Mouse (Mus musculus) thymus, postnatal 10 days (tissue): ENCODE measurements around the gene Stt3a.

Source experiments
- DNase-seq, 2 experiments: peaks; one replicate each; pipeline ENCODE4 v3.0.0; 2021; ENCODE audit warnings: low spot score in 2 of 2

The Stt3a gene

DNA sequence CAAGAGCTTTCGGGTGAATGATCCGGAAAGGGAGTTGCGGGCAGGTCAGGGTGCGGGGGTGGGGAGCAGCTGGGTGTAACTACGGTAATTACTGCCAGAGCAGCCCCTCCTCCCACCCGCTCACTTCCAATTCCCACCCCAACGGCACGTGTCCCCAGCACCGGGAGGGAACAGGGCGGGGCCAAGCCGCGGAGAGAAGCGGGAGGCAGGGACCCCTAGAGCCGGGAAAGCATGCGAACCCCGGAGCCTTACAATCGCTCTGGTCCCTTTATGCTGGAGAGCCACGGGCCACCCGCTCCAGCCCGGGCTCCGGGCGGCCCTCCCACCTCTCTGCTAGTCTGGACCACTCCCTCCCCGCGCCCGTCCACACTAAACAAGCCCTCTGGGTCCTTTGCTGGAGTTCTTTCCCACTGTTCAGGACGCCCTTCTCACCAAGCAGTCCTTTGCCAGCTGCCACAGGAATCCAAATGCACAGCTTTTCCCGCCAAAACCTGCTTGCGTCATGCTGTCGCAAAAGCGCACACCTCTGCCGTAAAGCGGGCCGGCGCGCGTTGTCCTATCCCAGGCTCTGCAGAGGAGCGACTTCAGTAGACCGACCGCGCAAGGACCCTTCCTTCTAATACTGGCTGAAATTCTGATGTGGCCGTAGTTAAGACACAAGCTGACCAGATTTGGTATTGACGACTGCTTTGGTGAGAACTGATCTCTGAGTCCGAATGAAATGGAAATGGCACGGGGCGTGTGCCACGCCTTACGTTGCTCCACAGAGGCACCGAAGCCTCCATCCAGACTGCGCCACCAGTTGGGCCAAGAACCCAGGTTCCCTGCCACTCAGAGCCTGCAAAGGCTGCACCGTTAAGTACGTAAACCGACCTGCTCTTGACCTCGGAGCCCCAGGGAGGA, 41.1 kb downstream of the Stt3a start:
- DNase-seq, result peak; percentile 81 to 85

DNA sequence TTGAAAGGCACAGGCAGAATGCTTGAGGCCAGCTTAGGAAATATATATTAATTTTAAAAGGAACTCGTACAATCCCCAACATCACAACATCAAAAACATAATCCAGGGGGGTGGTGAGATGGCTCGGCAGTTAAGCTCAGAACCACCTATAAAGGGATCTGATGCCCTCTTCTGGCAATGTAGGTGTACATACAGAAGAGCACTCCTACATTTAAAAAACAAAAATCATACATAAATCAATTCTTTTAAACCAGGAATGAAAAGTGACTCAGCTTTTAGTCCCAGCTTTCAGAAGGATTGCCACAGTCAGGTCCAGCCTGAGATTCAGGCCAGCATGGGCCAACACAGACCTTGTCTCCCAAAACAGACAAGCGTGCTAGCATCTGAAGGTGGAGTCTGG, 50.9 kb downstream of the Stt3a start:
- no peak for DNase-seq

DNA sequence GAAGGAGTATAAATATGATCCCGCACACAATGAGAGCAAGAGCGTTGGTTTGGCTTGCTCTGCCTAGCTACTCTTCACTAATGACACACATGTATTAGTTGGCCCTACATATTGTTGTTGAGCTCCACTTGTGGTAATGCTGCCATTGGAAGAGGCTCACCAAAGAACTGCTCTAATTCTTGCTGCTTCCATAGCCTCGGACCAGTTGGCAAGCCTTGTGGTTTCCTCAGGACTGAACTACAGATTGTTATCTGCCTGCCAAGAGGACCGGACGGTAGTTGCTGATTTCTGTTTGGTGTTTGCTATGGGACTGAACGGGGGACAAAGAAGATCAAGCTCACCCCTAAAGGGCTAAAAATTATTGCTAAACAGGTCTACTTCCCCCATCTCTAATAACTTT, 60.2 kb downstream of the Stt3a start:
- no peak for DNase-seq

DNA sequence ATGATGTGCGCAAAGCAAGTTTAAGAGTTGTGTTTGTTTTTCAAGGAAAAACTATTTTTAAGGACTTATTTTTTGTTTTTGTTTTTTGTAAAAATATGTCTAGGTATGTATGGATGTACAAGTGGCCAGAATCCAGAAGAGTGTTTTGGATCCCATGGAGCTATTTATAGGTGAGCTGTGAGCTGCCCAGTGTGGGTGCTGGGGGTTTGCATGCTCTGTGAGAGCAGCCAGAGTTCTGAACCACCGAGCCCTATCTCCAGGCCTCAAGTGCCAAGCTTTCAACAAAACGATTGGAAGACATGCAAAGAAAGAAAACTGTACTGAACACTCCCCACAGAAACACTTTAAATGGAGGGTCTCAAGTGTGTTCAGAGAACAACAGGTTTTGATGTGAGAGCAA, 61.6 kb downstream of the Stt3a start:
- DNase-seq, result no peak

DNA sequence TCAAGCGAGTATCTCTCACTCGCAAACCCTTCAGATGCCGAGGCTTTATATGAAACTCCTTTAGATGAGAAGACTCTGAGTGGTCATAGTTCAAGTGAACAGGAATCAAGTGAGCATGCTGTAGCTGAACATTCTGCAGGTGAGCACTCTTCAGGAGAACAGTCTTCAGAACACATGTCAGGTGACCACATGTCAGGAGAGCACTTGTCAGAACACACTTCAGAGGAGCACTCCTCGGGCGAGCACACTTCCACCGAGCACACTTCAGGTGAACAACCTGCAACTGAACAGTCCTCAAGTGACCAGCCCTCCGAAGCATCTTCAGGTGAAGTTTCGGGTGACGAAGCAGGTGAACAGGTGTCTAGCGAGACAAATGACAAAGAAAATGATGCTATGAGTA, 73.2 kb downstream of the Stt3a start:
- DNase-seq, result no peak

DNA sequence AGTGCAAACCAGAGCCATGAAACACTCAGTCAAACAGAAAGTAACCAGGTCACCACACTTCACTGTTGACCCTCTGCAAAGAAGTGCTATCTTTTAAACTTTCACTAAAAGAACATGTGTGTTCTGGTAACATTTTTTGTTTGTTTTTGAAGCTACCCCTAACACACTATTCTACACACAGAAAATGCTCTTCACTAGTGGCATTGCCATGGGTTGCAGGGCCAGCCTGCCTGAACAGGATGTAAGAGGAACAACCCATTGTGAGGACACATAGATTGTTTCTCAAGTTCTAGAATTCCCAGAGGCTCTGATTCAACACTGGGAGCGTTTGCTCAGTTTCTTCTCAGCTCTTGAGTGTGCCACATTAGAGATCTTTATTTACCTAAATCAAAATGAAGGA, 74.6 kb downstream of the Stt3a start, which contains the start of gene Acrv1:
Gene Acrv1 (plus strand): TSS at position 301 of the 400 bp plus-strand sequence.
- DNase-seq, result no peak

DNA sequence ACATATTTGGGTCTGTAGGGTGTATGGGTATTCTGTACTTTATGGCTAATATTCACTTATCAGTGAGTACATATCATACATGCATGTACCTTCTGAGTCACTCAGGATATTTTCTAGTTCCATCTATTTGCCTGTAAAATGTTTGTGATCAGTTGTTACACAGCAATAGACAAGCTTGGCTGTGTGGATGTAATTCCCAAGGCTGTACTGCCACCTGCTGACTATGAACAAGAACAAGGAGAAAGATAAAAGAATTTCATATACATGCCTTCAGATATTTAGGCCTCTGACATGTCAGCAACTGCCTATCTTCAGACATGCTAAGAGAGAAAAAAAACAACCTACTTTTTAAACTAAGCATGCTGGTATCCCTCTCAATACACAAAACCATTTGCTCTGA, 80.2 kb downstream of the Stt3a start:
- no peak for DNase-seq

DNA sequence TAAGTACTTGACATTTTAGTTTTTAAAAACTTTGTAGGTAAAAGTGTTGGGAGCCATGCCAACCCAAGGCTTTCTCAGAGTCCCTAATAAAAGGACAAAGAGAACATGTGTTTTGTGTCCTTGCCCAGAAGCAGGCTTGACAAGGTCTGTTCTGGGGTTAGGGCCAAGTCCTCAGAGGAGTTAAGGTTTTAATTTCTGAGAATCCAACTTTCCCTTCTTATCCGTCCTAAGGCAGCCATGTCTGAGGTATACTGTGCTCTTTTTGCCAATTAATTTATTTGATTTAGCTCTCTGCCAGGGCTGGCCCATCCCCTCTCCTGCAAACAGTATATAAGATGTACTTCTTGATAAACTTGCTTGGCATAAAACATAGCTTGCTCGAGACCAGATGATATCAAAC, 86.1 kb downstream of the Stt3a start:
- DNase-seq, result no peak
